Mouse (Mus musculus) midbrain, embryonic 14.5 days (tissue): Measurements from ENCODE around the gene Tmem44. TPM values are rescaled to one million over a fixed set of nuclear protein-coding genes. Genes with fewer than 3 reads are reported as not detected.

ENCODE experiments used
- ATAC-seq: fragments of 200-750 bp; cut with Nextera tagmentation; 2 replicates; pipeline ENCODE4 v1.8.0; 2017; ENCODE audit warnings: moderate number of reproducible peaks, moderate library complexity; ENCODE audit not compliant: low FRiP score, low TSS enrichment
- DNase-seq: peaks from one replicate; pipeline ENCODE4 v3.0.0-alpha.2; 2015
- H3K27ac ChIP-seq: fragments of 300-500 bp; sonication (generic); replicated peaks from 2 replicates; pipeline ENCODE4 v1.5.1; 2014; ENCODE audit warnings: mild to moderate bottlenecking, low read depth, low read length, moderate library complexity
- H3K27me3 ChIP-seq: fragments of 300-500 bp; sonication (generic); 2 replicates; pipeline ENCODE4 v1.6.1; 2014; ENCODE audit warnings: low read length, control low read depth, mixed read lengths; ENCODE audit not compliant: control insufficient read depth, insufficient read depth
- H3K36me3 ChIP-seq: fragments of 300-500 bp; sonication (generic); 2 replicates; pipeline ENCODE4 v1.6.1; 2014; ENCODE audit warnings: low read length, control low read depth; ENCODE audit not compliant: control insufficient read depth, insufficient read depth
- H3K4me1 ChIP-seq: fragments of 300-500 bp; sonication (generic); 2 replicates; pipeline ENCODE4 v1.6.1; 2014; ENCODE audit warnings: mild to moderate bottlenecking, antibody characterized with exemption, low read length, control low read depth; ENCODE audit not compliant: control insufficient read depth, insufficient read depth
- H3K4me2 ChIP-seq: fragments of 300-500 bp; sonication (generic); 2 replicates; pipeline ENCODE4 v1.6.1; 2014; ENCODE audit warnings: mild to moderate bottlenecking, low read length, moderate library complexity
- H3K4me3 ChIP-seq: fragments of 300-500 bp; sonication (generic); replicated peaks from 2 replicates; pipeline ENCODE4 v1.5.1; 2014; ENCODE audit warnings: low read depth, low read length
- H3K9ac ChIP-seq: fragments of 300-500 bp; sonication (generic); replicated peaks from 2 replicates; pipeline ENCODE4 v1.6.1; 2014; ENCODE audit warnings: mild to moderate bottlenecking, low read length, moderate library complexity
- H3K9me3 ChIP-seq: fragments of 300-500 bp; sonication (generic); 2 replicates; pipeline ENCODE4 v1.6.1; 2016; ENCODE audit warnings: low read length, control low read depth, mixed read lengths; ENCODE audit not compliant: control insufficient read depth
- WGBS: fragments of 180-500 bp; shearing (Covaris S2); extraction: QIAGEN DNeasy Blood & Tissue Kit; methylation state at CpG from one replicate; pipeline ENCODE4 v1.1.7; 2014; 5-methylcytosine and 5-hydroxymethylcytosine counted together
- polyA plus RNA-seq: library from polyadenylated mRNA; unstranded; fragments of >200 nt; fragmentation: Nextera tagmentation; extraction: Ambion mirVana; gene quantifications from 2 replicates; pipeline ENCODE4 v1.2.1, GENCODE M21; 2014

The Tmem44 gene
- polyA plus RNA-seq, 1 experiment from 2014 or later: 76.3 TPM

GRCm38 (mm10) chr16:30500223-30500622, 50.4 kb downstream of the Tmem44 start:
- Histone ChIP-seq H3K9me3 (no peaks in the 10 kb centered on the region), H3K4me2 (no peak overlapping the region), H3K27ac (no peak overlapping the region), H3K4me1 (no peaks in the 10 kb centered on the region), H3K27me3 (no peaks in the 10 kb centered on the region), H3K4me3 (no peak overlapping the region), H3K36me3 (no peaks in the 10 kb centered on the region), H3K9ac (no peak overlapping the region)
- WGBS: 70% methylated on average over 7 of the region's 7 CpGs
- no peak for ATAC-seq
- DNase-seq: no peak

DNA sequence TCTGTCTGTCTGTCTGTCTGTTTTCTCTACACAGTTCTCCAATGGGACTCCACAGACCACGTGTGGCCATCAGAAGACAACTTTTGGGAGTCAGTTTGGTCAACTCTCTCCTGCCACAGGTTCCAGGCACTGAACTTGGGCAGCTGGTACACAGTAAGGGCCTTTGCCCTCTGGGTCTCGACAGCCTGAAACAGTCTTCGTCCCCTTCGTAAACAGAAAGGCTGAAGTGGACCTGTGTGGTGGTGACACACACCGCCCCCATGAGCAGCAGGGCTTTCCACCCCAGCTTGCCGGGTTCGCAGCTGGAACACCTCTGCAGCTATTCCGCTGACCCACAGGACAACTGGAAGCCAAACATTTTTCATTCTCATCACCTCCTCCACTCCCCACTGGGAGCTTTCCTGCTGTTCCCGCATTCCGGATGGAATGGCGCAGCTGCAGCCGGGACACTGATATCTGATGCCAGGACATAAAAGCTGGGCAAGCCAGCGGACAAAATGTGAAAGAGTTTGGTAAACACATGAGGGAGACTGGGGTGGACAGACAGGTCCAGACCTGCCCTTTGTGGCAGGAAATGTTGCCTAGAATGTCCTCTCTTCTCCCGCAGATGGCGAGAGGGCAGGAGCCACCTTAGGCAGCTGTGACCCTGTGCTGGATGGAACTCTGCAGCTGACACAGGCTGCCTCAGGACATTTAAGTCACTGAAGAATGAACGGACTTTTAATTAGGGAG, 51.4 kb downstream of the Tmem44 start:
- H3K4me2 ChIP-seq: no peak overlapping the region
- WGBS: 32% methylated on average over 16 of the region's 16 CpGs

GRCm38 (mm10) chr16:30497307-30497706, 53.3 kb downstream of the Tmem44 start:
- H3K9me3 ChIP-seq: no peaks in the 10 kb centered on the region
- H3K9ac ChIP-seq: no peak overlapping the region
- H3K4me3 ChIP-seq: no peak overlapping the region
- no peaks in the 10 kb centered on the region for H3K4me1 ChIP-seq
- 91% methylated on average over 5 of the region's 5 CpGs for WGBS
- H3K4me2 ChIP-seq: no peak overlapping the region
- no peak overlapping the region for H3K27ac ChIP-seq
- no peaks in the 10 kb centered on the region for H3K36me3 ChIP-seq
- DNase-seq (no peak), ATAC-seq (no peak)
- H3K27me3 ChIP-seq: no peaks in the 10 kb centered on the region

More for the DNA sequence above, 51.4 kb downstream of the Tmem44 start:
- no peaks in the 10 kb centered on the region for H3K9me3 ChIP-seq
- no peak for ATAC-seq
- H3K36me3 ChIP-seq: no peaks in the 10 kb centered on the region
- no peaks in the 10 kb centered on the region for H3K27me3 ChIP-seq
- no peak for DNase-seq
- H3K27ac ChIP-seq: no peak overlapping the region
- H3K4me3 ChIP-seq: no peak overlapping the region
- H3K4me1 ChIP-seq: no peaks in the 10 kb centered on the region
- H3K9ac ChIP-seq: no peak overlapping the region

DNA sequence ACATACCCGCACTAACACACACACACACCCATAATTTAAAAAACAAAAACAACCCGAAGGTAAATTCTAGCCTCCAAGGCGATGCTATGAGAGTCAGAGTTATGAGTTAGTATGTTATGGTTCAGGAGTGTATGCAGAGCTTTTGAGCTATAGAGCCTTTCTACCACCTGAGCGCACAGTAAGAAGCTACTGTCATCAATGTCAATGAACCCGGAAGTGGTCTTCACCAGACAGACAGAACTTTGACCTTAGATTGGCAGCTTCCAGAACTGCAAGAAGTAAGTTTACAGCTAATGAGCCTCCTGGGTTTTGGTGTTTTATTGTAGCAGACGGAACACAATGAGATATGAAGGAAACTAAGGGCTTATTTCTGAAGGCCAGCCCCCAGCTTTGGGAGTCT, 55.8 kb downstream of the Tmem44 start:
- Histone ChIP-seq H3K4me2 (no peak overlapping the region), H3K36me3 (no peaks in the 10 kb centered on the region), H3K9me3 (no peaks in the 10 kb centered on the region), H3K4me3 (no peak overlapping the region), H3K27ac (no peak overlapping the region), H3K9ac (no peak overlapping the region), H3K27me3 (no peaks in the 10 kb centered on the region), H3K4me1 (no peaks in the 10 kb centered on the region)
- DNase-seq (no peak), ATAC-seq (no peak)
- WGBS: 90% methylated on average over 6 of the region's 6 CpGs

- Histone ChIP-seq H3K9ac (no peak overlapping the region), H3K9me3 (no peaks in the 10 kb centered on the region), H3K4me1 (no peaks in the 10 kb centered on the region), H3K36me3 (no peaks in the 10 kb centered on the region), H3K4me2 (no peak overlapping the region), H3K27ac (no peak overlapping the region), H3K27me3 (no peaks in the 10 kb centered on the region), H3K4me3 (no peak overlapping the region)
- no peak for ATAC-seq
- DNase-seq: no peak
- WGBS: 79% methylated on average over 4 of the region's 4 CpGs
Measured at GRCm38 (mm10) chr16:30491742-30492141, 58.9 kb downstream of the Tmem44 start.

- no peak for DNase-seq
- Histone ChIP-seq H3K9ac (no peak overlapping the region), H3K4me1 (no peaks in the 10 kb centered on the region), H3K36me3 (no peaks in the 10 kb centered on the region), H3K4me3 (no peak overlapping the region), H3K4me2 (no peak overlapping the region), H3K9me3 (no peaks in the 10 kb centered on the region), H3K27me3 (no peaks in the 10 kb centered on the region), H3K27ac (no peak overlapping the region)
- WGBS: 70% methylated on average over 2 of the region's 2 CpGs
- ATAC-seq: no peak
Measured at GRCm38 (mm10) chr16:30490791-30491190, 59.9 kb downstream of the Tmem44 start.

GRCm38 (mm10) chr16:30490316-30490715, 60.3 kb downstream of the Tmem44 start:
- H3K9ac ChIP-seq: no peak overlapping the region
- H3K4me1 ChIP-seq: no peaks in the 10 kb centered on the region
- H3K36me3 ChIP-seq: no peaks in the 10 kb centered on the region
- no peak overlapping the region for H3K4me2 ChIP-seq
- DNase-seq: no peak
- ATAC-seq: no peak
- H3K27ac ChIP-seq: no peak overlapping the region
- no peaks in the 10 kb centered on the region for H3K9me3 ChIP-seq
- no peaks in the 10 kb centered on the region for H3K27me3 ChIP-seq
- H3K4me3 ChIP-seq: no peak overlapping the region
- 41% methylated on average over 4 of the region's 4 CpGs for WGBS

DNA sequence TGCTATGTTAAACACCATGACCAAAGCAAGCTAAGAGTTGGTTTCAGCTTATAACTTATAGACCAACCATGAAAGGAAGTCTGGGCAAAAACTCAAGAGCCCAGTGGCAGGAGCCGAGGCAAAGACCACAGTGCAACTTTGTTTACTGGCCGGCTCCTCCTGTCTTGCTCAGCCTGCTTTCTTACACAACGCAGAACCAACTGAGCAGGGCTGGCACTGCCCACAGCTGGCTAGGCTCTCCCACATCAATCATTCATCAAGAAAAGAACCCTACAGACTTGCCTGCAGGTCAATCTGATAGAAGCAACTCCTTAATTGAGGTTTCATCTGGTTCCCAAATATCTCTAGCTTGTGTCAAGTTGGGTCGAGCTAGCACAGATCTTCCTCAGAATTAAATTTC, 61.0 kb downstream of the Tmem44 start:
- no peaks in the 10 kb centered on the region for H3K9me3 ChIP-seq
- H3K4me3 ChIP-seq: no peak overlapping the region
- 80% methylated on average over 4 of the region's 4 CpGs for WGBS
- H3K27me3 ChIP-seq: no peaks in the 10 kb centered on the region
- no peaks in the 10 kb centered on the region for H3K36me3 ChIP-seq
- H3K4me1 ChIP-seq: no peaks in the 10 kb centered on the region
- DNase-seq: no peak
- H3K4me2 ChIP-seq: no peak overlapping the region
- no peak overlapping the region for H3K27ac ChIP-seq
- ATAC-seq: no peak
- H3K9ac ChIP-seq: no peak overlapping the region

- H3K4me2 ChIP-seq: no peak overlapping the region
- H3K4me3 ChIP-seq: no peak overlapping the region
- 75% methylated on average over 4 of the region's 4 CpGs for WGBS
- H3K9ac ChIP-seq: no peak overlapping the region
- no peaks in the 10 kb centered on the region for H3K36me3 ChIP-seq
- no peak for DNase-seq
- no peaks in the 10 kb centered on the region for H3K4me1 ChIP-seq
- no peak for ATAC-seq
- no peaks in the 10 kb centered on the region for H3K27me3 ChIP-seq
- H3K27ac ChIP-seq: no peak overlapping the region
- H3K9me3 ChIP-seq: no peaks in the 10 kb centered on the region
Measured at GRCm38 (mm10) chr16:30486498-30486897, 64.1 kb downstream of the Tmem44 start.
